In genomic region chr2:23155199-23155621, GRCm38 (mm10) we compare ENCODE assay signal across 8 mouse cellular contexts. TPM values are rescaled to one million over a fixed set of nuclear protein-coding genes. Genes with fewer than 3 reads are reported as not detected.
DNase-seq lines count a peak whose midpoint lies in the region; ATAC-seq lines count a peak whose summit lies in the region.

No protein-coding gene starts in this region.

- peaks cover 20% of the 10 kb centered on the region for H3K4me1 ChIP-seq in lung, embryonic 16.5 days (replicated peaks; ENCODE audit: control insufficient read depth, insufficient read depth, low read length)
- H3K4me1 ChIP-seq in hindbrain, embryonic 13.5 days (replicated peaks), result peaks cover 29% of the 10 kb centered on the region
- peaks cover 29% of the 10 kb centered on the region for H3K4me1 ChIP-seq in midbrain, embryonic 12.5 days

- peak overlapping the region; percentile 97 for H3K4me3 ChIP-seq in lung, embryonic 16.5 days (ENCODE audit: low read length)
- peak overlapping the region; percentile 79 for H3K4me3 ChIP-seq in hindbrain, embryonic 13.5 days
- peak overlapping the region; percentile 82 for H3K4me3 ChIP-seq in midbrain, embryonic 12.5 days

- H3K27me3 ChIP-seq in lung, embryonic 16.5 days (ENCODE audit: control insufficient read depth, insufficient read depth, low read depth, low read length), result no peaks in the 10 kb centered on the region
- H3K27me3 ChIP-seq in hindbrain, embryonic 13.5 days, result no peaks in the 10 kb centered on the region
- H3K27me3 ChIP-seq in midbrain, embryonic 12.5 days, result no peaks in the 10 kb centered on the region

- H3K27ac ChIP-seq in lung, embryonic 16.5 days (ENCODE audit: low read length), result peak overlapping the region; percentile 100
- peak overlapping the region; percentile 99; the same call in 1 of the 2 replicates for H3K27ac ChIP-seq in hindbrain, embryonic 13.5 days
- peak overlapping the region; percentile 97; the same call in 1 of the 2 replicates for H3K27ac ChIP-seq in midbrain, embryonic 12.5 days (replicated peaks)

- H3K36me3 ChIP-seq in lung, embryonic 16.5 days (ENCODE audit: control insufficient read depth, insufficient read depth, low read length), result 0 out of 2 replicates have a peak, but pooled peaks cover 2% of the 10 kb centered on the region
- no peaks in the 10 kb centered on the region for H3K36me3 ChIP-seq in hindbrain, embryonic 13.5 days
- no peaks in the 10 kb centered on the region for H3K36me3 ChIP-seq in midbrain, embryonic 12.5 days

- 2% methylated on average over 5 of the region's 5 CpGs for WGBS in lung, embryonic 16.5 days
- 6% methylated on average over 5 of the region's 5 CpGs for WGBS in hindbrain, embryonic 13.5 days
- 8% methylated on average over 5 of the region's 5 CpGs for WGBS in midbrain, embryonic 12.5 days

- DNase-seq in lung, adult 18-20 months, result no peak
- peak; percentile 47 for DNase-seq in c-Kit-positive CD71-positive TER-119-positive erythroid progenitor cells, embryonic 14.5 days (ENCODE audit: low spot score)
- no peak for DNase-seq in thymus, postnatal 0 days (ENCODE audit: low spot score)
- no peak for DNase-seq in adrenal gland, postnatal 36 days

- H3K9ac ChIP-seq in lung, embryonic 16.5 days (ENCODE audit: low read length), result peak overlapping the region; percentile 80
- H3K9ac ChIP-seq in hindbrain, embryonic 13.5 days, result peak overlapping the region; percentile 68
- H3K9ac ChIP-seq in midbrain, embryonic 12.5 days (replicated peaks), result peak overlapping the region; percentile 63

- peak overlapping the region; percentile 74 for H3K4me2 ChIP-seq in lung, embryonic 16.5 days (ENCODE audit: low read depth, low read length)
- peak overlapping the region; percentile 79 for H3K4me2 ChIP-seq in hindbrain, embryonic 13.5 days
- peak overlapping the region; percentile 74 for H3K4me2 ChIP-seq in midbrain, embryonic 12.5 days (replicated peaks)

- H3K9me3 ChIP-seq in lung, embryonic 16.5 days (ENCODE audit: control insufficient read depth, low read length), result no peaks in the 10 kb centered on the region
- H3K9me3 ChIP-seq in hindbrain, embryonic 13.5 days, result no peaks in the 10 kb centered on the region
- no peaks in the 10 kb centered on the region for H3K9me3 ChIP-seq in midbrain, embryonic 12.5 days

- ATAC-seq in lung, embryonic 16.5 days (ENCODE audit: low read depth), result peak; percentile 15
- ATAC-seq in hindbrain, embryonic 13.5 days (ENCODE audit: low FRiP score), result no peak; the same call in 1 of the 2 replicates
- ATAC-seq in midbrain, embryonic 12.5 days (ENCODE audit: low FRiP score, low read depth), result peak; percentile 11; the same call in 1 of the 2 replicates
- ATAC-seq in frontal cortex, adult (ENCODE audit: low TSS enrichment), result no peak

RNA-seq across cellular contexts. Expression of gene Mastl, which starts 0.6 kb away (rescaled TPM):
- 12.2 and 13.2 TPM in 2 replicates for polyA plus RNA-seq in lung, embryonic 16.5 days (2015; fragmentation: Nextera tagmentation; extraction: Ambion mirVana)
- 3.5 and 4.0 TPM in 2 replicates for polyA plus RNA-seq in hindbrain, embryonic 13.5 days (2015; fragmentation: Nextera tagmentation; extraction: Ambion mirVana)
- polyA plus RNA-seq in midbrain, embryonic 12.5 days (2016; fragmentation: Nextera tagmentation; extraction: Ambion mirVana), result 10.3 and 12.4 TPM in 2 replicates
- 8.3 and 9.1 TPM in 2 replicates for polyA plus RNA-seq in thymus, postnatal 0 days (2015; fragmentation: Nextera tagmentation; extraction: Ambion mirVana)
- total RNA-seq in adrenal gland, postnatal 36 days (2021), result 1 to 10 TPM; 1.4 to 1.7 TPM

RNA-seq across cellular contexts. Expression of gene Yme1l1, which starts 1.0 kb away (rescaled TPM):
- polyA plus RNA-seq in lung, embryonic 16.5 days (2015; fragmentation: Nextera tagmentation; extraction: Ambion mirVana), result 73.1 and 81.3 TPM in 2 replicates
- 71.6 and 72.6 TPM in 2 replicates for polyA plus RNA-seq in hindbrain, embryonic 13.5 days (2015; fragmentation: Nextera tagmentation; extraction: Ambion mirVana)
- polyA plus RNA-seq in midbrain, embryonic 12.5 days (2016; fragmentation: Nextera tagmentation; extraction: Ambion mirVana), result 86.8 and 93.0 TPM in 2 replicates
- polyA plus RNA-seq in thymus, postnatal 0 days (2015; fragmentation: Nextera tagmentation; extraction: Ambion mirVana), result 70.2 and 70.9 TPM in 2 replicates
- total RNA-seq in adrenal gland, postnatal 36 days (2021), result 100 to 1,000 TPM; 115 to 126 TPM

RNA-seq across cellular contexts. Expression of gene 4931423N10Rik, which starts 52.1 kb away (rescaled TPM):
- not detected in 2 replicates for polyA plus RNA-seq in lung, embryonic 16.5 days (2015; fragmentation: Nextera tagmentation; extraction: Ambion mirVana)
- not detected in 2 replicates for polyA plus RNA-seq in hindbrain, embryonic 13.5 days (2015; fragmentation: Nextera tagmentation; extraction: Ambion mirVana)
- not detected in 2 replicates for polyA plus RNA-seq in midbrain, embryonic 12.5 days (2016; fragmentation: Nextera tagmentation; extraction: Ambion mirVana)
- 0.07 TPM in 1 of 2 replicates, not detected in the other for polyA plus RNA-seq in thymus, postnatal 0 days (2015; fragmentation: Nextera tagmentation; extraction: Ambion mirVana)
- total RNA-seq in adrenal gland, postnatal 36 days (2021), result under 1 TPM in 1 of 2 experiments, not detected in 1; 0.13 TPM

Comparison
In these comparisons a context has a peak if more than half of its experiments do, and no peak if none do; other contexts are left out.
1. ATAC-seq: peak in lung, embryonic 16.5 days (single experiment) and midbrain, embryonic 12.5 days (single experiment); none in hindbrain, embryonic 13.5 days (single experiment) and frontal cortex, adult (single experiment).
2. Peak in every context shown above with its lines, with median percentiles within 50 percentile points of each other: H3K27ac ChIP-seq, H3K4me2 ChIP-seq, H3K4me3 ChIP-seq and H3K9ac ChIP-seq.